Mouse (Mus musculus): Measurements from ENCODE around the gene Gm20517.

DNA sequence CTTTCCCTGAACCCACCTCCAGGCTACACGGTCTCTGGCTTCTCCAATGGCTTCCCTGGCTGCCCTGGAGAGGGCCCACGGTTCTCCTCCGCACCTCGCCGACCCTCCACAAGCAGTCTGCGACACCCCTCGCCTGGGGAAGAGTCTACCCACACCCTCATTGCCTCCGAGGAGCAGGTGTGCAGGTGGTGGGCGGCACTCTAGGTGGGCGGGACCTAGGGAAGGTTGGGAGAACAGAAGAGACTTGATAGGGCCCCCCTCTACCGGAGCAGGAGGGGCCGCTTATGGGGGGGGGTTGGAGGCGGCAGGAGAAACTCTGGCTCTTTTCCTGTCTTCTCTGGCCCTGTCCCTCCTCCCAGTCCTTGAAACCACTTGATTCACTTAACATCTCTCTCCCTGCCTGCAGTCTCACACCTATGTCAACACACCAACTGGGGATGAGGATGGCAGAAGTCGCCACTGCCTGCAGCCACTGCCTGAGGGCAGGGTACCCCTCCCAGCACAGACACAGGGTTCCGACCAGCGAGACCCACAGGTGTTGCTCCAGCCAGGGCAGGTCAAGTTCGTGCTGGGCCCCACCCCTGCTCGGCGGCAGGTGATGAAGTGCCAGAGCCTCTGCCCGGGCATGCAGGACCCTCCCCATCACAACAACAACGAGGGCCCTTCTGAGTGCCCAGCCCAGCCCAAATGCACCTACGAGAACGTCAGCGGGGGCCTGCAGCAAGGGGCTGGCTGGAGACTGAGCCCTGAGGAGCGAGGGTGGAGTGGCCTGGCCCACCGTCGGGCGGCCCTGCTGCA is 91.4 kb downstream of the Gm20517 start:
- TF ChIP-seq ZC3H11A (IDR thresholded peaks at IDR 0.05; ENCODE audit: borderline replicate concordance, low read depth, low read length) (no peak), HCFC1 (IDR thresholded peaks at IDR 0.05; ENCODE audit: borderline replicate concordance, insufficient read depth, low read length) (no peak)
